Mouse (Mus musculus) hindbrain, embryonic 14.5 days (tissue): ENCODE results near the gene Klk1b8. TPM values are rescaled to one million over a fixed set of nuclear protein-coding genes. Genes with fewer than 3 reads are reported as not detected.

Source experiments
- ATAC-seq: fragments of 200-750 bp; cut with Nextera tagmentation; 2 replicates; pipeline ENCODE4 v1.8.0; 2017; ENCODE audit warnings: moderate number of reproducible peaks, mild to moderate bottlenecking, moderate TSS enrichment, moderate library complexity; ENCODE audit not compliant: low FRiP score
- DNase-seq: peaks from one replicate; pipeline ENCODE4 v3.0.0-alpha.2; 2015; ENCODE audit warnings: low spot score
- H3K27ac ChIP-seq: fragments of 300-500 bp; sonication (generic); 2 replicates; pipeline ENCODE4 v1.5.1; 2014; ENCODE audit warnings: mild to moderate bottlenecking, moderate library complexity
- H3K27me3 ChIP-seq: fragments of 300-500 bp; sonication (generic); 2 replicates; pipeline ENCODE4 v1.6.1; 2014; ENCODE audit warnings: mild to moderate bottlenecking, low read length, mixed read lengths; ENCODE audit not compliant: control insufficient read depth, insufficient read depth
- H3K36me3 ChIP-seq: fragments of 300-500 bp; sonication (generic); replicated peaks from 2 replicates; pipeline ENCODE4 v1.6.1; 2014; ENCODE audit not compliant: control insufficient read depth, insufficient read depth
- H3K4me1 ChIP-seq: fragments of 300-500 bp; sonication (generic); replicated peaks from 2 replicates; pipeline ENCODE4 v1.6.1; 2014; ENCODE audit warnings: antibody characterized with exemption, low read length, mixed read lengths; ENCODE audit not compliant: control insufficient read depth, insufficient read depth
- H3K4me2 ChIP-seq: fragments of 300-500 bp; sonication (generic); replicated peaks from 2 replicates; pipeline ENCODE4 v1.6.1; 2014; ENCODE audit warnings: mild to moderate bottlenecking, moderate library complexity
- H3K4me3 ChIP-seq: fragments of 300-500 bp; sonication (generic); replicated peaks from 2 replicates; pipeline ENCODE4 v1.5.1; 2014; ENCODE audit warnings: mild to moderate bottlenecking, low read length
- H3K9ac ChIP-seq: fragments of 300-500 bp; sonication (generic); 2 replicates; pipeline ENCODE4 v1.6.1; 2014
- H3K9me3 ChIP-seq: fragments of 300-500 bp; sonication (generic); 2 replicates; pipeline ENCODE4 v1.6.1; 2016; ENCODE audit warnings: low read length; ENCODE audit not compliant: control insufficient read depth
- WGBS: fragments of 180-500 bp; shearing (Covaris S2); extraction: QIAGEN DNeasy Blood & Tissue Kit; methylation state at CpG from one replicate; pipeline ENCODE4 v1.1.7; 2014; 5-methylcytosine and 5-hydroxymethylcytosine counted together
- polyA plus RNA-seq: library from polyadenylated mRNA; unstranded; fragments of >200 nt; fragmentation: Nextera tagmentation; extraction: Ambion mirVana; gene quantifications from 2 replicates; pipeline ENCODE4 v1.2.1, GENCODE M21; 2014

Klk1b8 gene
- not detected in 2 replicates for polyA plus RNA-seq

GRCm38 (mm10) chr7:43950364-43950763 is at the start of gene Klk1b8:
Klk1b8 (plus strand) TSS chr7:43950664.
- no peak for DNase-seq
- Histone ChIP-seq H3K9ac (no peak within 1 kb of the TSS), H3K27ac (no peak within 1 kb of the TSS), H3K4me1 (no peaks in the 10 kb centered on the region), H3K4me3 (no peak within 1 kb of the TSS), H3K9me3 (no peaks in the 10 kb centered on the region), H3K36me3 (no peaks in the 10 kb centered on the region), H3K4me2 (no peak within 1 kb of the TSS), H3K27me3 (no peaks in the 10 kb centered on the region)
- ATAC-seq = no peak
- 78% methylated on average over 2 of the region's 2 CpGs for WGBS

- Histone ChIP-seq H3K36me3 (no peaks in the 10 kb centered on the region), H3K9me3 (no peaks in the 10 kb centered on the region), H3K4me2 (no peak overlapping the region), H3K4me3 (no peak overlapping the region), H3K27me3 (no peaks in the 10 kb centered on the region), H3K4me1 (no peaks in the 10 kb centered on the region), H3K9ac (no peak overlapping the region), H3K27ac (no peak overlapping the region)
- WGBS = 76% methylated on average over 9 of the region's 9 CpGs
- DNase-seq = no peak
- ATAC-seq = no peak
Observed at GRCm38 (mm10) chr7:43914821-43915220, 35.6 kb upstream of the Klk1b8 start.

- Histone ChIP-seq H3K4me3 (no peak overlapping the region), H3K9me3 (no peaks in the 10 kb centered on the region), H3K9ac (no peak overlapping the region), H3K4me1 (no peaks in the 10 kb centered on the region), H3K27me3 (no peaks in the 10 kb centered on the region), H3K36me3 (no peaks in the 10 kb centered on the region), H3K4me2 (no peak overlapping the region), H3K27ac (no peak overlapping the region)
- no peak for DNase-seq
- ATAC-seq = no peak
- WGBS = 90% methylated on average over 13 of the region's 13 CpGs
Observed at GRCm38 (mm10) chr7:43918426-43918825, 32.0 kb upstream of the Klk1b8 start.

GRCm38 (mm10) chr7:43918871-43919270 is 31.6 kb upstream of the Klk1b8 start:
- WGBS = 77% methylated on average over 8 of the region's 8 CpGs

GRCm38 (mm10) chr7:43919559-43920451 is 30.7 kb upstream of the Klk1b8 start:
- no peaks in the 10 kb centered on the region for H3K4me1 ChIP-seq
- WGBS = 34% methylated on average over 14 of the region's 14 CpGs
- H3K27ac ChIP-seq = no peak overlapping the region
- H3K27me3 ChIP-seq = no peaks in the 10 kb centered on the region
- no peak overlapping the region for H3K4me3 ChIP-seq
- ATAC-seq (peak; percentile 89), DNase-seq (peak; percentile 84)
- H3K36me3 ChIP-seq = no peaks in the 10 kb centered on the region
- no peak overlapping the region for H3K9ac ChIP-seq
- H3K4me2 ChIP-seq = no peak overlapping the region
- H3K9me3 ChIP-seq = no peaks in the 10 kb centered on the region

More at GRCm38 (mm10) chr7:43918871-43919270, 31.6 kb upstream of the Klk1b8 start:
- Histone ChIP-seq H3K27ac (no peak overlapping the region), H3K36me3 (no peaks in the 10 kb centered on the region), H3K4me2 (no peak overlapping the region), H3K9ac (no peak overlapping the region), H3K9me3 (no peaks in the 10 kb centered on the region), H3K4me3 (no peak overlapping the region), H3K27me3 (no peaks in the 10 kb centered on the region), H3K4me1 (no peaks in the 10 kb centered on the region)
- ATAC-seq (no peak), DNase-seq (no peak)

GRCm38 (mm10) chr7:43920582-43920981 is 29.9 kb upstream of the Klk1b8 start:
- Histone ChIP-seq H3K9ac (no peak overlapping the region), H3K36me3 (no peaks in the 10 kb centered on the region), H3K4me2 (no peak overlapping the region), H3K9me3 (no peaks in the 10 kb centered on the region), H3K27me3 (no peaks in the 10 kb centered on the region), H3K27ac (no peak overlapping the region), H3K4me1 (no peaks in the 10 kb centered on the region), H3K4me3 (no peak overlapping the region)
- ATAC-seq (no peak), DNase-seq (no peak)
- 99% methylated on average over 3 of the region's 3 CpGs for WGBS

GRCm38 (mm10) chr7:43921087-43921486 is 29.4 kb upstream of the Klk1b8 start:
- 92% methylated on average over 6 of the region's 6 CpGs for WGBS
- H3K4me2 ChIP-seq = no peak overlapping the region
- ATAC-seq (no peak), DNase-seq (no peak)
- H3K9me3 ChIP-seq = no peaks in the 10 kb centered on the region
- H3K36me3 ChIP-seq = no peaks in the 10 kb centered on the region
- no peaks in the 10 kb centered on the region for H3K4me1 ChIP-seq
- H3K27ac ChIP-seq = no peak overlapping the region
- no peak overlapping the region for H3K9ac ChIP-seq
- no peak overlapping the region for H3K4me3 ChIP-seq
- no peaks in the 10 kb centered on the region for H3K27me3 ChIP-seq

GRCm38 (mm10) chr7:43921941-43922340 is 28.5 kb upstream of the Klk1b8 start:
- DNase-seq = no peak
- no peak for ATAC-seq
- Histone ChIP-seq H3K36me3 (no peaks in the 10 kb centered on the region), H3K4me1 (no peaks in the 10 kb centered on the region), H3K27me3 (no peaks in the 10 kb centered on the region), H3K4me2 (no peak overlapping the region), H3K9me3 (no peaks in the 10 kb centered on the region), H3K9ac (no peak overlapping the region), H3K27ac (no peak overlapping the region), H3K4me3 (no peak overlapping the region)
- WGBS = 84% methylated on average over 2 of the region's 2 CpGs

- no peak for DNase-seq
- no peak overlapping the region for H3K4me3 ChIP-seq
- no peak overlapping the region for H3K27ac ChIP-seq
- no peaks in the 10 kb centered on the region for H3K9me3 ChIP-seq
- H3K9ac ChIP-seq = no peak overlapping the region
- no peaks in the 10 kb centered on the region for H3K4me1 ChIP-seq
- no peaks in the 10 kb centered on the region for H3K27me3 ChIP-seq
- no peak for ATAC-seq
- no peaks in the 10 kb centered on the region for H3K36me3 ChIP-seq
- no peak overlapping the region for H3K4me2 ChIP-seq
- 63% methylated on average over 5 of the region's 5 CpGs for WGBS
Observed at GRCm38 (mm10) chr7:43925985-43926384, 24.5 kb upstream of the Klk1b8 start.
